Mouse (Mus musculus): ENCODE results near the gene Cbfa2t2.
"Not testable (repeated sequence)": the region's sequence is repeated elsewhere in the genome, so short reads cannot be mapped to it uniquely, and the experiment has no call there.

Cbfa2t2 gene

DNA sequence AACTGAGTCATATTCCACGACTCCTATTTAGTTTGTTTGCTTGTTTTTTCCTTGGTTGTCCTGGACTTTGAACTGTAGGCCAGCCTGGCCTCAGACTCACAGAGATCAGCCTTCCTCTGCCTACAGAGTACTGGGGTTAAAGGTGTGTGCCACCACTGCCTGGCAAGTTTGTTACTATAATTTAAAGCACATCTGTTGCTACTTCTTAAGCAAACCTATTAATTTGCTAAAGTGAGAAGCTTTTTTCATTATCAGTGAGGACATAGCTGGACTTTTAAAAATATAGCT lies 38.7 kb downstream of the Cbfa2t2 start:
- DNase-seq: no peak

DNA sequence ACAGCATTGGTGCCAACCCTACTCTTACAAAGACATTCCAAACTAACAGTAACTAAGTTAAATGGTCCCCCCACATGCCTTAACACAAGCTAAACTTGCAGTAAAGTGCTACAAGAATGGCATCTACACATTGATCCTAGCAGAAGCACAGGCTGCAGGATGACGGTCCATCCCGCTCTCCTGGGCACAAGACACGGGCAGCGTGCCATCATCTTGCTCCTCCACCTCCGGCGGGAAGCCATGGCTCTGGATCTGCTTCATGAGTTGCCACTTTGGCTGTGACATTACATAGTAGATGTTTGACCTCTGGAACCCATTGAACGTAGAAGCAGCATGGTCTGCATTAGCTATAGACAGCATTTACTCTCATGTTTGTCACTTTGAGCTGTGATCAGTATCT lies 39.6 kb downstream of the Cbfa2t2 start:
- no peak for DNase-seq

DNA sequence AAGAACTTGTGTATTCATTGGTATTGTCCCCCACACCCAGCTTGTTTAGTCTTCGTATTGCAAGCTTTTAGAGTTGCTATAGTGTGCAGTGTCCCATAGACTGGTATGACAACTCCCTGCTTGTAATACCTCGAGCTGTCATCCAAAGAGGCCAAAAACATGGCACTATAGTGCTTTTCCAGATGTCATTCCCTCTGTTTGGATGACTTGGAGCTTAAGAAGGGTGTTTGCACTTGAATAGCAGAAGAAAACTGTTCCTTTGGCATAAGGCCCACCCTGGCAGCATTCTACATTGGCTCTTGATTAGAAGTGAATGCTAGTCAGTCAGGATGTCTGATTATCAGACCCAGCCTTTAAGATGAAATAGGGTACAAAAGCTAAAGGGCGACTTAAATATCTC lies 40.7 kb downstream of the Cbfa2t2 start:
- DNase-seq: peak; percentile 51

DNA sequence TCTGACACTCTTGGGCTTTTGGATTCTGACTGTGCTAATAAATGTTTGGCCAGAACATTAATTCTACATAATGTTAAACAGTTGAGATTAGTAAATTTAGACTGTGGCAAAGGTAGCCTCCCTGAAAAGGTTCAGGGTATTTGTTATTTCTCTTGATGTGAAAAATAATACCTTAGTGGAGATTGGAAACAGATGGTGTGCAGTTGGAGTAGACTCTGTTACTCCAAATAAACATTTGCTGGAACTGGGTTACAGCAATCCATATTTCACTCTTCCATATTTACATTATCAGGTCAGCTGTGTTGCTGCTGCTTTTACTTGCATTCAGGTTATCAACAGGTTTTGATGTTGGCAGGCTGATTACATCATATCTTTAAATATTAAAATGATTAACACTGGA lies 55.5 kb downstream of the Cbfa2t2 start:
- no peak for DNase-seq

DNA sequence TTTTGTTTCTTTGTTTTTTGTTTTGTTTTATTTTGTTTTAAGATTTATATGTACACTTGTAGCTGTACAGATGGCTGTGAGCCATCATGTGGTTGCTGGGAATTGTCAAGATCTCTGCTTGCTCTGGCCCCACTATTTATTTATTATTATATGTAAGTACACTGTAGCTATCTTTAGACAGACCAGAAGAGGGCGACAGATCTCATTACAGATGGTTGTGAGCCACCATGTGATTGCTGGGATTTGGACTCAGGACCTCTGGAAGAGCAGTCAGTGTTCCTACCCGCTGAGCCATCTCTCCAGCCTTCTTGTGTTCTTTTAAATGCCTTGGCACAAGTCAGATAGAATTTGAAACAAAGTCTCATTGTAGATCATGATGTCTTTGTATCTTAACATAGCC lies 57.3 kb downstream of the Cbfa2t2 start:
- not testable (repeated sequence) for DNase-seq

DNA sequence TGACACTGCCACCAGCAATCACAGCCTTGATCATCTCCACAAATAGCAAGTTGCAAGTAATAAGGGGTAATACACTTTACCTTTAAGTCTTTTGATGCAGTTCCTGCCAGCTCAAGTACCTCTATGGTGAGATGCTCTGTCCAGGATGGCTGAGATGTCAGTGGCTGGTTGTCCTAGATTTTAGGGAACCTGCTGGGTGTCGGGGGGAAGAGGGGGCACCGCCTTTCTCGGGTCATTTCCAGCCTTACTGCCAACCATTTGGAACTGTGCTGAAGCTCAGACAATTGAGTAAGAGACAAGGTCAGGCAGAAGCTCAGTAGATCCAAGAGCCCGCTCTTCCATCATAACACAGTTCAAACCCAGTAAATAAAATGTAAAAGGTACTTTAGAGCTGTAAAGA lies 58.7 kb downstream of the Cbfa2t2 start:
- no peak for DNase-seq

DNA sequence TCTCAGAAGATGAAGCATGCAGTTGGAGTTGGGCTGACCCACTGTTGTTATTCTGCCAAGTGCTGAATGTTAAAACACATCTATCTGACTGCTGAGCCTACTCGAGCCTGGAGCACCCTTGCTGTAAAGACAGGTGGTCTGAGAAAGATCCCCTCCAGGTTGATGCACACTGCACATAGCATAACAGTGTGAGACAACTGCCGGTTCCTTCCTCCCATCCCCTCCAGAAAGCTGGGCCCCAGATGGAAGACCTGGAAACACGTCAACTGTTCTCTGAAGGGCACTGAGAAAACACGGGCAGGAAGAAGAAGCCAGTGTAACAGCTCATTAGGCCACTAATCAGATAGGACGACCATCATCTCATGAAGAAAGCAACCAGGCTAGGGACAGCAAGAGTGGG lies 62.3 kb downstream of the Cbfa2t2 start:
- no peak for DNase-seq

DNA sequence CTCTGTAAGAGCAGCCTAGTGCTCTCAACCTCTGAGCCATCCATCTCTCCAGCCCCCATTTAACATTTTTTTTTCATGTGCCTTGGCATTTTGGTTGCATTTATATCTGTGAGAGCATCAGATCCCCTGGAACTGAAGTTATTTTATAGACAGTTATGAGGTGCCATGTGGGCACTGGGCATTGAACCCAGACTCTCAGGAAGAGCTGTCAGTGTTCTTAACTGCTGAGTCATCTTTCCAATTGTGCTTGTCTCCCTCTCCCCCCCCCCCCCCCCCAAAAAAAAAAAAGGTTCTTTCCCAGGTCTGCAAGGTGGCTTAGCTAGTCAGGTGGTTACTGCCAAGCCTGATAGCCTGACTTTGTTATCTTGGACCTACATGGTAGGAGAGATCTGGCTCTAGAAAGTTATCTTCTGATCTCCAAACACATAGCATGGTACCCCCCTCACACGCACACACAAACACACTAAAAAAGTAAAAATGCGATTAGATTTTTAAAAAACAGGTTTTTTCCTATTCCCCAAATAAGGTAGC lies 63.5 kb downstream of the Cbfa2t2 start:
- DNase-seq: no peak

DNA sequence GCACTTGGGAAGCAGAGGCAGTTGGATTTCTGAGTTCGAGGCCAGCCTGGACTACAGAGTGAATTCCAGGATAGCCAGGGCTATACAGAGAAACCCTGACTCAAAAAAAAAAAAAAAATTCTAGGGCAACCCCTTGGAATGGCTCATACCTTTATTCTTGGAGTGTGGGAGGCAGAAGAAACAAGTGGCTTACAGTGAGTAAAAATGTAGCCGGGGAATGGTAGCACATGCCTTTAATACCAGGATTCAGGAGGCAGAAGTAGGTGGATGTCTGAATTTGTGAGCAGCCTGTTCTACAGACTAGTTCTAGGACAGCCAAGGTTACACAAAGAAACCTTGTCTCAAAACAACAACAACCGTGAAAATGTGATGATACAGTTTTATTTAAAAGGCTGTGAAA lies 64.5 kb downstream of the Cbfa2t2 start:
- no peak for DNase-seq

DNA sequence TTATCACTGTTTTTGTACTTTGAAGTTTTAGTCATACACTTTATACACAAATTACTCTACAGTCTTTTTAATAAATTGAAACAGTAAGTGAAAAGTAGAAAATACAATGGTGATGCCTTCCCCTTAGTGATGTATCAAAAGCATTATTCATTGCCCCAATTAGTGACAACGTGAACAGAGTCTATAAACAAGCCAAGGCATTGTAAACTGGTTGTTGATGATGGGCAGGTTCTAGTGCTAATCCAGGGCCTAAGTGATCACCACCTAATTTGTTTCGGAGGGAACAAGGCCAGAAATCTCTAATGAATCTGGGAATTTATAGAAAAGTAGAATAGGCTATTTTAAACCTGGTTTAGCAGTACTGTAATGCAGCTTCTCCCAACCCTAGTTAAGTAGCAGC lies 70.8 kb downstream of the Cbfa2t2 start:
- no peak for DNase-seq

DNA sequence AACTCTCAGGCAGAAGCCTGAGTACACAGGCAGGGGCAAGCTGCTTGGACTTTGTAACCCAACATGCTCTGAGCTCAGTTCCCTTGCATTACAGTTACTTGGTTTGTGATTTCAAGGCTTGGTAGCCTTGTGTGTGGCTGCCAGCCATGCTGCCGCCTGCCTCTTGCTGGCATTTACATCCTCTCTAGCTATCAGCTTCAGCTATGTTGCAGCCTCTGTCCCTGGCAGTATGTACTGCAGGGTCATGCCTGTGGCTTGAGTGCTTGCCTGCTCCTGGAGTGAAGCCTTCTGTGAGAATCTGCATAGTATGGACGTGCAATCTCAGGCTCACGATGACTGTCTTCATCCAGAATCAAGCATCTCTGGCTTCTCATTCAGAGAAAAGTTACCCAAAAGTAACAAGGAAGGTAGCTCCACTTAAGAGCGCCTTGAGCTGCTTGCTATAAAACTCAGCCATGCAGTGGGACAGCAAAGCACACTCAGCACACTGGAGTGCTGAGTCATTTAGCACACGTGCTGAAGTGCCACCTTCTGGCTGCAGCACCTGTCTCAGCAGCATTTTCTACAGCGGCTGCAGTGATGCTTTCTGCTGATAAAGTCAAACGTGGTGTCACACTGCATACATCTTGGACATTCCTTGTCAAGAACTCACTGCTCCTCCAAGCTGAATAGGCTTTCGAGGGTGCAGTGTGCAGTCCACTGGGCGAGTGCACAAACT lies 71.4 kb downstream of the Cbfa2t2 start:
- no peak for DNase-seq

DNA sequence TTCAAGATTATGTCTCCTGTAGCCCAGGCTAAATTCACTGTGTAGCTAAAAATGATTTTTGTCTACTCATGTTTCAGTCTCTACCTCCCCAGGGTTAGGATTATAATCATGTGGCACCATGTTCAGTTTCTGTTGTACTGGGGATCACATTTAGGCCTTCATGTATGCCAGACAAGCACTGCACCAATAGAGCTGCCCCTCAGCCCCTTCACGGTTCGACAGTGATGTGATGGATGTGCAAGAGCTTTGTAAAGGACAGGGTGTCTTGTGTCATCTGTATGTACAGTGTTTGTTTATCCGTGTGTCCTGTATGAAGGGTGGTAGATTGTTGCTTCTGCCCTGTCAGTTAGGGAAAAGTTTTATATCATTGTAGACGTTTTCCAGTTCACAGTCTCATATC lies 72.2 kb downstream of the Cbfa2t2 start:
- no peak for DNase-seq

DNA sequence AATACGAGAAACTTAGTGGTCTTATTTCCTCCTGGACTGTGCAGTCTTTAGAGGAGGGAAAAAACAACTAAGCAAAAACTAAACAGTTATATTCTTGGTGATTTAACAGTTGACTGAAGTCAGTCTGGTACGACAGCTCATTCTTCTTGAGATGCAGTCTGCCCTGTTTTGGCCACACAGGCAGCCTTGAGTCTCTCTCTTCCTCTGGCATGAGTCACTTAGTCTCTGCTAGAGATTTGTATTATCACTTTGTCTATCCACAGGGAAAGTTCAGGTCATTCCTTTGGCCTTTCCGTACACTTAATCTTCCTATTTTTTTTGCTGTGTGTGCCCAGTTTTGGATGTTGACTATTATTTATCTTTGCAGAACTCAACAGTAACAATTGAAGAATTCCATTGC lies 73.9 kb downstream of the Cbfa2t2 start:
- no peak for DNase-seq

DNA sequence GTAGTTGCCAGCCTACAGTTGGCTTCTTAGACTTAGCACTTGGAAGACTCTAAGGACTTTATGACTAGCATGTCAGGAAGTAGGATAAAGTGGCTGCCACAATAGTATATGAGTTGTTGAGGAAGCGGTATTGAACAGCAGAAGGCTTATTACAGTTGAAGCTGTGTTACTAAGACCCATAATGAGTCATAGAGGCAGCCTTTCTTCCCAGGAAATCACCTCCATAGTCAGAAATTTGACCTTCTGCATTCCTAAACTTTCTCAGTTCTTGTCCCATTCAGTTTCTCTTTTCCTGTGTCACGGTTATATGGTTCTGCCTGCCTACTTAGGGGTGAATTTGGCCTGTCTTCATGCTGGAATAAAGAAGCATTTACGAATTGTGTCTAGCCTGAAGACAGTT lies 80.7 kb downstream of the Cbfa2t2 start:
- DNase-seq: no peak

DNA sequence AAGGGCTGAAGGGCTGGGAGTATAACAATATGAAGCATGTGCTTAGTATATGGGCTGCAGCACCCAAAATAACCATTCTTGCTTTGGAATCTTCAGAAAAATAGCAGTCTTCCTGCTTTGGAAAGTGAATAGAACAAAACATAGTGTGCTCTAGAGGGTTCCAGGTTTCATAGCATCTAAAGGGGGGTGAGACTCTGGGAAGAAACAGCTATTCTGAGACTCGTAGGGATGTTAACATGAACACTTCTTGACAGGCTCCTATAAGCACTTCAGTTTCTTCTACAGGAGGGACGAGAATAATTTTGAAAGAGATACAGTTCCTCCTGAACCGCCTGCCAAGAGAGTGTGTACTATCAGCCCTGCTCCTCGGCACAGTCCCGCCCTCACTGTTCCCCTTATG lies 81.1 kb downstream of the Cbfa2t2 start:
- no peak for DNase-seq

DNA sequence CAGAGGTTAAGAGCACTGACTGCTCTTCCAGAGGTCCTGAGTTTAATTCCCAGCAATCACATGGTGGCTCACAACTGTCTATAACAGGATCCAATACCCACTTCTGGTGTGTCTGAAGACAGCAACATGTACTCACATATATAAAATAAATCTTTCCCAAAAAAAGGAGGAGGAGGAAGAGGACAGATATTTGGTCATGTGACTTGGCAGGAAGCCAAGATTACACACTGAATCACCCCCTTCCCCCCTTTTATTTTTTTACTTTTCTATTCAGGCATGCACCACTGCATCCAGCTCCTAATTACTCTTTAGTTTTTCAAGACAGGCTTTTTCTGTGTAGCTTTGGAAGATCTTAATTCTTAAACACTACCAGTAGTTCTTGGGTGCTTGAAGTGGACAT lies 85.2 kb downstream of the Cbfa2t2 start:
- no peak for DNase-seq

DNA sequence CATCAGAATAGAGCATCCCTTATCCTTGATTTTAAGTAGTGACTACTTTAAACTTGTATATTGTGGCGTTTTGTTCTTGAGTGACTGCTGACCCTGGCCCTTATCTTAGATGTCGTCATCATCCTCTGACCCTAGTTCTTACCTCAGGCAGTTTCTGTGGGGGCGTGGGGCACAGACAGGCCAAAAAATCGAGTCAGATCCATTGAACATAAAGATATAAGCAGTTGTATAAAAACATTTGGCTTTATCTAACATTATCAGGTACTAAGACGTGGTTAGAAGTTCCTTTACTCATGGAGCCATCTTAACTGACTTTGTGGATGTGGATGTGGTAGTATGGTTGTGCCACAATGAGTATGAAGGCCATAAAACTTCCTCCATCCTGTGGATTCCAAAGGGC lies 86.1 kb downstream of the Cbfa2t2 start:
- DNase-seq: no peak

DNA sequence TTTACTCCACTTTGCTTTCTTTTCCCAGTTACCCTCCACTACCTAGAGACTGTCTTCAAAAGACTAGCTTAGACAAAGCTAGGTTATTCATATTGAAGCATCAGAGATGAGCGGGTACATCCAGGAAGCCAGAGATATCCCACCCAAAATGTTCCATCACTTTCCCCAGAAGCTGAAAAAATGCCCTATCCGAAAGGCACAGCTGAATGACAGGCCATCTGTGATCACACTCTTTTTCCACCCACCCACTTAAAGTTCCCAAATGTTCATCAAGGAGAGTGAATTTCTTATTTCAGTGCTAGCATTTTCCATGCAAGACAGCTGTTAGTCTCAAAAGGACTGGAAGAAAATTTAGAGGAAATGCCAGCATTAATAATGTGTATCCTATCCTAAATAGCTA lies 89.0 kb downstream of the Cbfa2t2 start:
- DNase-seq: peak; percentile 56

DNA sequence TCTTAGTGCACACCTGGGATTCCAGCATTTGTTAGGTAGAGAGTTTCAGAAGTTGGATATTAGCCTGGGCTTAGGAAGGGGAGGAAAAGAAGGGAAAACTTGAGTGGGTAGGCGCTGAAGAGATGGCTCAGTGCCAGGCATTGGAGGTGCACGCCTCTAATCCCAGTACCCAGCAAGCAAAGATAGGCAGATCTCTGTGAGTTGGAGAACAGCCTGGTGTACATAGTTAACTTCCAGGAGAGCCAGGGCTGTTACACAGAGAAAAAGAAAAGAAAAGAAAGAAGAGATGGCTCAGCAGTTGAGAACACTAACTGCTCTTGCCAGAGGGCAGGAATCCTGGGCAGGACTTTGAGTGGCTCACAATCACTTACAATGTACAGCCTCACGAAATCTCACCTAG lies 90.2 kb downstream of the Cbfa2t2 start:
- no peak for DNase-seq

DNA sequence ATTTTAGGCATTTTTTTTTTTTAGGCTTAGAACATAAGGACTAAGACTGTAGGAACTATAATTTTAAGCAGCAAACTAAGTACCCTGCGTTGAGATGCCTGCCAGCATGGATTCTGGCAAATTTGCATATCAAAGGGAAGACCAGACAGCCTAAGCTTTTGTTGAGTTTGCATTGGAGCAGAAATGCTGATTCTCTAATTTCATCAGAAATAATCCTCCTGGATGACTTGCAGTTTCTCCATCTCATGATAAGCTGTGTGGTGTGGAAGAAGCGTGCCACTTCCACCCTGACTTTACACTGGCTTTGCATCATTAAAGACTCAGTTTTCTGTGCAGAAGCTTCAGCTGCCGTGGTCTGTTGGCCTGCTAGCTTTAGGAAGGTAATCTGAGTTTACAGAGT lies 96.6 kb downstream of the Cbfa2t2 start:
- DNase-seq: no peak

DNA sequence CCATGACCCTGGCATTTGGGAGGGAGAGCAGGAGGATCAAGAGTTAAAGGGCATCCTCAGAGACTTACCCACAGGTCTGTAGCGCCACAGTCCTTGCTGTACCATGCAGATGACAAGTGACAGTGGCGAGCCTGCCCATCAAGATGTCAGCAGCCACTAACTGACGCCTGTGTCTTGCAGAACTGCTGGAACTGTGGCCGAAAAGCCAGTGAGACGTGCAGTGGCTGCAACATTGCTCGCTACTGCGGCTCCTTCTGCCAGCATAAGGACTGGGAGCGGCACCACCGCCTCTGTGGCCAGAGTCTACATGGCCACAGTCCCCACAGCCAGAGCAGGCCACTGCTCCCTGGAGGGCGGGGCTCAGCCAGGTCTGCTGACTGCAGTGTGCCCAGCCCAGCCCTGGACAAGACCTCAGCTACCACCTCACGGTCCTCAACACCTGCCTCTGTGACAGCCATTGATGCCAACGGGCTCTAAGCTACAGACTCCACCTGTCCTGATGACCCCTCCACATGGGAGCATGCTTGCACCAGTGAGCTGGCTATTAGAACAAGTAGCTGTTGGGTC lies 98.5 kb downstream of the Cbfa2t2 start:
- no peak for DNase-seq

DNA sequence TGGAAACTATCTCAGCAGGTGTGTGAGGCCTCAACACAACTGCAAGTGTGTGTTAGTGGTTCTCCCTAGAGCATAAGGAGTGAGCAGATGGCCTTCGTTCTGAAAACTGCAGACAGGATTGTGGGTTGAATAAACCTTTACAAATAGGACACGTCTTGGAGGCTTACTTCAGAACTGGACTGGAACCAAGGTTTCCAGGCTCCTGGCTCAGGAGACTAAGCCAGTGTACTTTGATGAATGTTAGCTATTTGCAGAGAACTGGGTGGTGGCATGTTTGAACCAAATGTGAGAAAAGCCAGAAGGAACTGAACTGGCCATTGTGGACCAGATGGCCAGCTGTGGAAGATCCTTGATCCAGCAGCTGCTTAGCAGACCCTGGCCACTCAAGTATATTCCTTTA lies 102.0 kb downstream of the Cbfa2t2 start:
- DNase-seq: peak; percentile 80

DNA sequence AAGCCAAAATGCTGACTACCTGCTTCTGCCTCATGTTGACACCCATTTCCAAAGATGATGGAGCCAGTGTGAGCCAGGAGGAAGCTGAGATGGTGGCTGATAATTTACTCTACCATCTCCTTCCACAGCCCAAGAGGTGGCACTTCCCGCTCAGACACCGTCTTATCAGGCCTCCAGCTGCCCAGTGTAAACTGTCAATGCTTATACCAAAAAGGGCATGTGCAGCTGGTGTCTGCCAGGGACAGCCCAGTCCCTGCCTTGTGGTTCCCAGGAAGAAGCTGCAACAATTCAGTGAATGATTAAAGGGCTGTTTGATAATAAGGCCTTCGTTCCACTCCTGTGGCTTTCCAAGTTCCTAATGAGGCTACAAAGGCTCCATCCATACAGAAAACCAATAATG lies 102.4 kb downstream of the Cbfa2t2 start:
- no peak for DNase-seq

DNA sequence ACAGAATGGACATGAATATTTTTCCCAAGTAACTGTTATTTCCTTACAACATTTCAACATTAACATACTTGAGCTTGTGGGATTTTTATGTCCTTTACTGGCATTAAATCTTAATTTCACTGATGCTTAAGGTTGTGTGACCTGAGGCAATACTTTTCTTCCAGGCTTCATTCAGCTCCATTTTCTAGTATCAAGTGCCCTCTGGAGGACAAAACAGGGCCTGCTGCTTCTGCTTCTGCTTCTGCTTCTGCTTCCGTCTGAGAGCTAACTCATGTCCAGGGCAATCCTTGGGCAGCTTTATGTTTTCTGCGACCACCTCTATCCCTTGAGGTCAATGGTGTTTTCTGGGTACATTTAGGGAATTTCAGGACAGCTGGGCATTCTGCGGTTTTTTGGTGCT lies 103.4 kb downstream of the Cbfa2t2 start:
- DNase-seq: no peak

DNA sequence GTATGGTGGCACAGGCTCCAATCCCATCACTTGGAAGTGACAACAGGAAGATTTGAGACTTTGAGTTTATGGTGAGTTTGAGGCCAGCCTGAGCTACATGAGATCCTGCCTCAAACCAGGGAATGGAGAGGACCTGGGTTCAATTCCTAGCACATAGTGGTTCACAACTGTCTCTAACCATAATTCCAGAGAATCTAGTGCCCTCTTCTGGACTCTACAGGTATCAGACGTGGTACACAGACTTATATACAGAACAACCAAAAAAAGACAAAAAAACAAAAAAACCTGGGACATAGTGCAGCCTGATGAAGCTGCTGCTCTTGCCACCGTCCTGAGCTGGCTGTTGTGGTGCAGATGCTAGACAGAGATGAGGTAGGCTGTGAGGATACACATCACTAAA lies 105.3 kb downstream of the Cbfa2t2 start:
- no peak for DNase-seq
